Mouse (Mus musculus) neutrophil, adult 5-6 weeks (primary cell): ENCODE measurements around the gene Emc4. TPM values are rescaled to one million over a fixed set of nuclear protein-coding genes. Genes with fewer than 3 reads are reported as not detected.
A peak's percentile ranks its signal among the peaks of the same experiment; 100 is the strongest.

Source experiments
- ATAC-seq: fragments of 151-379, 151-347 bp; 2 replicates; pipeline ENCODE4 v1.8.0; 2017; ENCODE audit warnings: mild to moderate bottlenecking, moderate TSS enrichment; ENCODE audit not compliant: insufficient number of reproducible peaks, poor library complexity, low FRiP score, severe bottlenecking; ENCODE audit errors: extremely low read depth
- total RNA-seq: library from RNA; stranded (forward); fragments of 200-1000 nt; gene quantifications from 2 replicates; pipeline ENCODE4 v1.2.3, GENCODE M21; 2017

The Emc4 gene
- total RNA-seq, 1 experiment from 2014 or later, result 20.7 TPM

GRCm38 (mm10) chr2:112348246-112348645 lies 19.6 kb downstream of the Emc4 start:
- no peak for ATAC-seq

DNA sequence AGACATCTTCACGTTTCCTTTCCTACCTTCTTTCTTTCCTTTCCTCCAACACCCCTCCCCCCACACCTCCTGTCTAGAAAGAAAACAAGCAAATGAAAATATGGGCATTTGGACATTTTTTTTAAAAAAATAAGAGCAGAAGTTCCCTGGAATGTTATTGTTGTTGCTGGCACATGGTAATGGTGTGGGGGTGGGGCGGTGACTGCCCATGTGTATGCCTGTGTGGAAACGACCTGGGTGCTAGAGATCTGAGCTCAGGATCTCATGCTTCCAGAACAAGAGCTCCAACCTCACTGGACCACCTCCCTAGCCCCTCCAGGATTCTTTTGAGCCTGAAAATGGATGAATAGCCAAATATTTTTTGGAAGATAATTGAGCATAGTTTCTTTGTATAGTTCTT lies 26.7 kb downstream of the Emc4 start:
- no peak for ATAC-seq

GRCm38 (mm10) chr2:112339736-112340135 lies 28.1 kb downstream of the Emc4 start:
- peak; percentile 13; the same call in 1 of the 2 replicates for ATAC-seq

GRCm38 (mm10) chr2:112337211-112337610 lies 30.6 kb downstream of the Emc4 start:
- no peak for ATAC-seq

GRCm38 (mm10) chr2:112332051-112332898 lies 35.6 kb downstream of the Emc4 start:
- no peak for ATAC-seq

DNA sequence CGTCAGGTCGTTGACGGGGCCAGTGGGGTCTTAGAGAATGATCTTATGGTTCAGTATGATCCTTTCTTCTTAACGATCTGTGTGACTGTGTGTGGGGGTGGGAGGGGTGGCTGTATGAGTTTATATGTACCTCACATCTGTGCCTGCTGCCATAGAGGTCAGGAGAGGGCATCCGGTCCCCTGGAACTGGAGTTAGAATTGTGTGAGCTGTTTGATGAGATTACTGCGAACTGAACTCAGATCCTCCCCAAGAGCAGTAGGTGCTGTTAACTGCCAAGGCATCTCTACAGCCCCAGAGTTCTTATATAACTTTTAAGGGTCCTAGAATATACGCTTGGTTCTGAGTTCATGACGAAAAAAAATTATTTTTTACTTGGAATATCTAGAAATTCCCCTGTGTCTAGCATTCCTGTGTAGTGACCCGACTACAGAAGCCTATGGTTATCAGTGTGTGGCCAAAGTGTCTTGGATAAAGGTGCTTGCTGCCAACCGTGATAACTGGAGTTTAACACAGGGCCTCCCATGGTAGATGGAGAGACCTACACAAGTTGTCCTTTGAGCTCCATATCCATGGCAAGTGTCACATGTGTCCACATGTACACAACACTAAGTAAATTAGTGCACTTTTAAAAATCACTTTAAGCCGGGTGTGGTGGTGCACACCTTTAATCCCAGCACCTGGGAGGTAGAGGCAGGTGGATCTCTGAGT lies 39.6 kb downstream of the Emc4 start:
- ATAC-seq, result no peak

GRCm38 (mm10) chr2:112318905-112319304 lies 48.9 kb downstream of the Emc4 start:
- ATAC-seq, result no peak

DNA sequence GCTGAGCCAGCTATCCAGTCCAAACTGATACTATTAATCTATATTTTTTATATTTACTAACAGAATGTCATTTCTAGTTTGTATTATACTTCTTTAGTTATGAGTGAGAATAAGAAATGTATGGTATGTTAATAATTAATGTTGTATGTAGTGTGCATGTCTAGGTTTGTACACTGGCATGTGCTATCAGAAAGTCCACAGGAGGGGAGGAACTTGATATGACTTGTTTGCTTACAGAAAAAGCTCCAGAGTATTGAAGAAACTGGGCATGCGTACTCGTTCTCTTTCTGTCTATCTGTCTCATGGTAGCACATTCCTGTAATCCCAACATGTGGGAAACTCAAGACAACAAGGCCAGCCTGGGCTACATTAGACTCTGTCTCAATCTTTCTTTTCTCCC lies 49.6 kb downstream of the Emc4 start:
- no peak for ATAC-seq

- no peak for ATAC-seq
Measured at GRCm38 (mm10) chr2:112315638-112316037, 52.2 kb downstream of the Emc4 start.

Other genes with a start within 250 kb of the Emc4 start
- gene Olfr1316, start 233.1 kb downstream of the Emc4 start, total RNA-seq, result not detected in 2 replicates
- not detected in 2 replicates for gene Olfr1317, start 227.7 kb downstream of the Emc4 start, total RNA-seq
- gene Olfr1318, start 213.8 kb downstream of the Emc4 start, total RNA-seq, result not detected in 2 replicates
- 12.5 and 19.2 TPM in 2 replicates for gene Lpcat4, start 128.6 kb downstream of the Emc4 start, total RNA-seq
- not detected in 2 replicates for gene Nutm1, start 108.7 kb downstream of the Emc4 start, total RNA-seq
- gene Nop10, start 106.1 kb downstream of the Emc4 start, total RNA-seq, result 34.6 and 45.7 TPM in 2 replicates
- gene Slc12a6, start 102.2 kb downstream of the Emc4 start, total RNA-seq, result 376 and 406 TPM in 2 replicates
- 2.0 TPM in 1 of 2 replicates, not detected in the other for gene Gm21985, start 101.7 kb downstream of the Emc4 start, total RNA-seq
- 13.5 and 15.6 TPM in 2 replicates for gene Katnbl1, start 11.2 kb upstream of the Emc4 start, total RNA-seq
- 8.7 and 9.9 TPM in 2 replicates for gene Emc7, start 87.0 kb upstream of the Emc4 start, total RNA-seq
- not detected in 2 replicates for gene Chrm5, start 112.7 kb upstream of the Emc4 start, total RNA-seq
- gene Aven, start 124.9 kb upstream of the Emc4 start, total RNA-seq, result 10.4 and 14.1 TPM in 2 replicates